Mouse (Mus musculus) MEL (cell line): ENCODE measurements around the gene Ezr. TPM values are rescaled to one million over a fixed set of nuclear protein-coding genes. Genes with fewer than 3 reads are reported as not detected.
A peak's percentile ranks its signal among the peaks of the same experiment; 100 is the strongest.
"Not testable (repeated sequence)": the region's sequence is repeated elsewhere in the genome, so short reads cannot be mapped to it uniquely, and the experiment has no call there.

Source experiments
- DNase-seq: peaks from one replicate; pipeline ENCODE4 v3.0.0; 2011; ENCODE audit warnings: low read depth, low spot score
- H3K27ac ChIP-seq: 2 replicates; pipeline ENCODE4 v1.5.1; 2012; ENCODE audit warnings: low read depth, mild to moderate bottlenecking, control low read depth, low read length, moderate library complexity; ENCODE audit not compliant: control insufficient read depth
- H3K27me3 ChIP-seq, 2 experiments: fragments of 150-350 bp in 1 of 2; sonication (generic) in 1 of 2; 2 replicates each; pipeline ENCODE4 v1.6.1; 2012; ENCODE audit warnings: low read length in 2 of 2, mild to moderate bottlenecking in 2 of 2, improper control_type of control experiment in 1 of 2, moderate library complexity in 1 of 2; ENCODE audit not compliant: insufficient read depth in 2 of 2, control insufficient read depth in 1 of 2
- H3K36me3 ChIP-seq, 2 experiments: 2 replicates each; pipeline ENCODE4 v1.6.1; 2012 to 2014; ENCODE audit warnings: low read length in 2 of 2, improper control_type of control experiment in 1 of 2, inconsistent platforms in 1 of 2, mild to moderate bottlenecking in 1 of 2; ENCODE audit not compliant: insufficient read depth in 2 of 2, control insufficient read depth in 1 of 2
- H3K4me1 ChIP-seq, 2 experiments: fragments of 150-350 bp in 1 of 2; sonication (generic) in 1 of 2; 2 replicates each; pipeline ENCODE4 v1.6.1; 2012; ENCODE audit warnings: low read length in 2 of 2, improper control_type of control experiment in 1 of 2, mild to moderate bottlenecking in 1 of 2; ENCODE audit not compliant: insufficient read depth in 2 of 2, control insufficient read depth in 1 of 2
- H3K4me3 ChIP-seq, 2 experiments: fragments of 150-350 bp in 1 of 2; sonication (generic) in 1 of 2; 2 replicates each; pipeline ENCODE4 v1.5.1; 2012; ENCODE audit warnings: low read depth in 2 of 2, low read length in 2 of 2, mild to moderate bottlenecking in 2 of 2, moderate library complexity in 2 of 2, control low read depth in 1 of 2, improper control_type of control experiment in 1 of 2; ENCODE audit not compliant: control insufficient read depth in 1 of 2, insufficient read depth in 1 of 2
- H3K79me2 ChIP-seq: 2 replicates; pipeline ENCODE4 v1.6.1; 2012; ENCODE audit warnings: mild to moderate bottlenecking, low read length, moderate library complexity; ENCODE audit not compliant: control insufficient read depth, poor library complexity, insufficient read depth
- H3K9ac ChIP-seq: 2 replicates; pipeline ENCODE4 v1.6.1; 2012; ENCODE audit warnings: low read depth, mild to moderate bottlenecking, control low read depth, low read length, moderate library complexity; ENCODE audit not compliant: control insufficient read depth, poor library complexity, severe bottlenecking
- H3K9me3 ChIP-seq: fragments of 150-350 bp; sonication (generic); replicated peaks from 2 replicates; pipeline ENCODE4 v1.6.1; 2012; ENCODE audit warnings: mild to moderate bottlenecking, low read length, improper control_type of control experiment, moderate library complexity; ENCODE audit not compliant: insufficient read depth
- CTCF ChIP-seq, 3 experiments: IDR thresholded peaks in 2 of 3; conservative IDR thresholded peaks in 1 of 3; 2 replicates each; pipeline ENCODE4 v1.5.1; 2011 to 2012; ENCODE audit warnings: low read length in 3 of 3, low read depth in 2 of 3, mild to moderate bottlenecking in 2 of 3, improper control_type of control experiment in 1 of 3, inconsistent platforms in 1 of 3, mixed read lengths in 1 of 3, moderate library complexity in 1 of 3; ENCODE audit not compliant: control insufficient read depth in 1 of 3, insufficient read depth in 1 of 3, poor library complexity in 1 of 3, severe bottlenecking in 1 of 3
- RAD21 ChIP-seq: IDR thresholded peaks from 2 replicates; pipeline ENCODE4 v1.6.1; 2011; ENCODE audit warnings: mild to moderate bottlenecking, low read depth, low read length, improper control_type of control experiment
- SMC3 ChIP-seq: IDR thresholded peaks from 2 replicates; pipeline ENCODE4 v1.6.1; 2011; ENCODE audit warnings: low read depth, low read length, improper control_type of control experiment
- ZC3H11A ChIP-seq: IDR thresholded peaks from 2 replicates; pipeline ENCODE4 v1.6.1; 2012; ENCODE audit warnings: low read depth, mild to moderate bottlenecking, inconsistent platforms, low read length, improper control_type of control experiment
- polyA plus RNA-seq, 2 experiments: library from polyadenylated mRNA; stranded (reverse) in 1 of 2; unstranded in 1 of 2; fragments of >175 nt in 1 of 2; fragments of >200 nt in 1 of 2; gene quantifications; 2 replicates each; pipeline versions ENCODE4 v1.2.1 to v1.2.4; 2012; ENCODE audit warnings: low replicate concordance in 2 of 2, low read depth in 1 of 2; ENCODE audit not compliant: insufficient read length in 2 of 2, insufficient read depth in 1 of 2, missing spikeins in 1 of 2
- total RNA-seq: library from RNA; depleted of rRNA; stranded (reverse); fragments of 300-350 nt; gene quantifications from 2 replicates; pipeline ENCODE4 v1.2.3, GENCODE M21; 2012; rRNA removed

Ezr gene
- total and polyA plus RNA-seq, 3 experiments, result 48.7 to 88.7 TPM; not detected in 1

- DNase-seq, result peak; percentile 82
- TF ChIP-seq RAD21 (peak; percentile 61), CTCF (IDR thresholded peaks at IDR 0.05 in 2 of 3, conservative IDR thresholded peaks at IDR 0.05 in 1 of 3; ENCODE audit: control insufficient read depth in 1 of 3, insufficient read depth in 1 of 3, low read depth in 2 of 3, low read length in 3 of 3, poor library complexity in 1 of 3, severe bottlenecking in 1 of 3) (peak; percentile 51 to 75 (median 60)), SMC3 (peak; percentile 68), ZC3H11A (peak; percentile 63)
These were observed 91.0 kb downstream of the Ezr start for GRCm38 (mm10) chr17:6691596-6691995.

DNA sequence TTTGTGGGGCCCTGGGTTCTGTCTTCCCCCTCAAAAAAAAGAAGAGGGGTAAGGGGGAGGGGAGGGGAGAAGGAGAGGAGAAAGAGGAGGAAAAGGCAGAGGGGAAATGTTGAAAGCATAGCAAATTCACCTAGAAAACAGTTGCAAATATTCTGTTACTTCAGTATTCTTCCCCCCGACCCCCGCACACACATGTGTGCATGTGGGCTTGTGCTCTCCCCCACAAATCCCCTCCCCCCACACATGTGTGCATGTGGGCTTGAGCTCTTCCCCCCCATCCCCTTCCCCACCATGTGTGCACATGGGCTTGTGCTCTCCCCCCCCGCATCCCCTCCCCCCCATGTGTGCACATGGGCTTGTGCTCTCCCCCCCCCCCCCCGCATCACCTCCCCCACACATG lies 93.2 kb downstream of the Ezr start:
- DNase-seq, H3K4me1 ChIP-seq, H3K9me3 ChIP-seq, H3K27me3 ChIP-seq, H3K4me3 ChIP-seq, H3K36me3 ChIP-seq, H3K79me2 ChIP-seq, H3K9ac ChIP-seq, H3K27ac ChIP-seq: not testable (repeated sequence)

More at GRCm38 (mm10) chr17:6691596-6691995, 91.0 kb downstream of the Ezr start:
- peaks cover 0 to 12% of the 10 kb centered on the region in 2 experiments; a peak in 2 of 4 replicates for H3K4me1 ChIP-seq
- not testable (repeated sequence) for H3K79me2 ChIP-seq, H3K9me3 ChIP-seq, H3K36me3 ChIP-seq, H3K4me3 ChIP-seq, H3K27me3 ChIP-seq, H3K9ac ChIP-seq, H3K27ac ChIP-seq

Other genes starting within 250 kb of the Ezr start
- 6.1 and 7.7 TPM in 2 replicates for gene Dynlt1c, start 181.1 kb downstream of the Ezr start, total RNA-seq
- gene Dynlt1c, start 181.1 kb downstream of the Ezr start, polyA plus RNA-seq, result 1 to 10 TPM in 1 of 2 experiments, not detected in 1; 6.3 TPM
- gene Dynlt1f, start 126.9 kb downstream of the Ezr start, total RNA-seq, result 108 and 122 TPM in 2 replicates
- gene Dynlt1f, start 126.9 kb downstream of the Ezr start, polyA plus RNA-seq, result 100 to 1,000 TPM in 1 of 2 experiments, not detected in 1; 148 TPM
- not detected in 2 replicates for gene Sytl3, start 123.7 kb downstream of the Ezr start, total RNA-seq
- not detected for gene Sytl3, start 123.7 kb downstream of the Ezr start, polyA plus RNA-seq
- 6.6 and 6.8 TPM in 2 replicates for gene Rsph3b, start 165.9 kb upstream of the Ezr start, total RNA-seq
- gene Rsph3b, start 165.9 kb upstream of the Ezr start, polyA plus RNA-seq, result 10 to 100 TPM in 1 of 2 experiments, not detected in 1; 14.7 TPM
- gene Tagap1, start 178.4 kb upstream of the Ezr start, total RNA-seq, result 15.0 and 17.6 TPM in 2 replicates
- gene Tagap1, start 178.4 kb upstream of the Ezr start, polyA plus RNA-seq, result 10 to 100 TPM in 1 of 2 experiments, not detected in 1; 25.2 TPM
- 40.6 and 45.1 TPM in 2 replicates for gene Rnaset2b, start 187.8 kb upstream of the Ezr start, total RNA-seq
- 100 to 1,000 TPM; 205 to 626 TPM for gene Rnaset2b, start 187.8 kb upstream of the Ezr start, polyA plus RNA-seq
- gene Gm49721, start 196.1 kb upstream of the Ezr start, total RNA-seq, result not detected in 2 replicates
- gene Gm49721, start 196.1 kb upstream of the Ezr start, polyA plus RNA-seq, result not detected
- not detected in 2 replicates for gene Gm1604a, start 242.8 kb upstream of the Ezr start, total RNA-seq
- gene Gm1604a, start 242.8 kb upstream of the Ezr start, polyA plus RNA-seq, result not detected